Mouse (Mus musculus) kidney, postnatal 36 days (tissue): Measurements from ENCODE around the gene Grm1.

Experiments used
- DNase-seq, 2 experiments: peaks; one replicate each; pipeline ENCODE4 v3.0.0; 2021 to 2022; ENCODE audit warnings: mixed read lengths in 2 of 2

Gene Grm1

GRCm38 (mm10) chr10:10964490-10965150, 117.5 kb downstream of the Grm1 start:
- DNase-seq = no peak

- DNase-seq = no peak
Observed at GRCm38 (mm10) chr10:10950557-10950956, 131.6 kb downstream of the Grm1 start.

- DNase-seq = no peak
Observed at GRCm38 (mm10) chr10:10949172-10949571, 133.0 kb downstream of the Grm1 start.

GRCm38 (mm10) chr10:10947531-10947930, 134.6 kb downstream of the Grm1 start:
- no peak for DNase-seq

GRCm38 (mm10) chr10:10944003-10944402, 138.2 kb downstream of the Grm1 start:
- no peak for DNase-seq

GRCm38 (mm10) chr10:10942248-10942647, 139.9 kb downstream of the Grm1 start:
- DNase-seq = no peak

GRCm38 (mm10) chr10:10935806-10936205, 146.3 kb downstream of the Grm1 start:
- no peak for DNase-seq

- no peak for DNase-seq
Observed at GRCm38 (mm10) chr10:10929672-10930071, 152.5 kb downstream of the Grm1 start.

- DNase-seq = no peak
Observed at GRCm38 (mm10) chr10:10928798-10929366, 153.3 kb downstream of the Grm1 start.

- no peak for DNase-seq
Observed at GRCm38 (mm10) chr10:10917857-10918399, 164.2 kb downstream of the Grm1 start.

- no peak for DNase-seq
Observed at GRCm38 (mm10) chr10:10913621-10914020, 168.5 kb downstream of the Grm1 start.

- no peak for DNase-seq
Observed at GRCm38 (mm10) chr10:10890221-10890620, 191.9 kb downstream of the Grm1 start.

GRCm38 (mm10) chr10:10888521-10888920, 193.6 kb downstream of the Grm1 start:
- DNase-seq = no peak

GRCm38 (mm10) chr10:10884992-10885391, 197.2 kb downstream of the Grm1 start:
- no peak for DNase-seq

GRCm38 (mm10) chr10:10872142-10872541, 210.0 kb downstream of the Grm1 start:
- no peak for DNase-seq

GRCm38 (mm10) chr10:10870271-10870670, 211.9 kb downstream of the Grm1 start:
- DNase-seq = no peak

GRCm38 (mm10) chr10:10866278-10866677, 215.9 kb downstream of the Grm1 start:
- no peak for DNase-seq

- no peak for DNase-seq
Observed at GRCm38 (mm10) chr10:10864759-10865158, 217.4 kb downstream of the Grm1 start.

- DNase-seq = no peak
Observed at GRCm38 (mm10) chr10:10847376-10848286, 234.5 kb downstream of the Grm1 start.

GRCm38 (mm10) chr10:10845059-10845685, 237.0 kb downstream of the Grm1 start:
- DNase-seq = no peak

- DNase-seq = no peak
Observed at GRCm38 (mm10) chr10:10835406-10835805, 246.8 kb downstream of the Grm1 start.

- DNase-seq = no peak
Observed at GRCm38 (mm10) chr10:10834828-10835227, 247.3 kb downstream of the Grm1 start.

- DNase-seq = no peak
Observed at GRCm38 (mm10) chr10:10831141-10831540, 251.0 kb downstream of the Grm1 start.
